Mouse (Mus musculus): ENCODE data around the gene Tdrd9.
"Not testable (repeated sequence)": the region's sequence is repeated elsewhere in the genome, so short reads cannot be mapped to it uniquely, and the experiment has no call there.

The Tdrd9 gene

GRCm38 (mm10) chr12:111971231-111971686 is at the start of gene Tdrd9:
TSS of gene Tdrd9 (plus strand) at chr12:111971559.
- peak; percentile 86 for DNase-seq (ENCODE audit: extremely low read depth, low read depth)

GRCm38 (mm10) chr12:111923117-111923516 is 48.2 kb upstream of the Tdrd9 start:
- DNase-seq (ENCODE audit: extremely low read depth, low read depth) = no peak

GRCm38 (mm10) chr12:111927338-111927737 is 44.0 kb upstream of the Tdrd9 start:
- DNase-seq (ENCODE audit: extremely low read depth, low read depth) = no peak

- no peak for DNase-seq (ENCODE audit: extremely low read depth, low read depth)
These were observed 42.9 kb upstream of the Tdrd9 start for GRCm38 (mm10) chr12:111928411-111928966.

- no peak for DNase-seq (ENCODE audit: extremely low read depth, low read depth)
These were observed 39.8 kb upstream of the Tdrd9 start for GRCm38 (mm10) chr12:111931411-111932025.

- no peak for DNase-seq (ENCODE audit: extremely low read depth, low read depth)
These were observed 38.8 kb upstream of the Tdrd9 start for GRCm38 (mm10) chr12:111932513-111932912.

- DNase-seq (ENCODE audit: extremely low read depth, low read depth) = no peak
These were observed 38.2 kb upstream of the Tdrd9 start for GRCm38 (mm10) chr12:111933032-111933704.

GRCm38 (mm10) chr12:111933971-111934370 is 37.4 kb upstream of the Tdrd9 start:
- DNase-seq (ENCODE audit: extremely low read depth, low read depth) = no peak

GRCm38 (mm10) chr12:111936706-111937550 is 34.4 kb upstream of the Tdrd9 start:
- DNase-seq (ENCODE audit: extremely low read depth, low read depth) = no peak

GRCm38 (mm10) chr12:111938623-111939177 is 32.7 kb upstream of the Tdrd9 start:
- no peak for DNase-seq (ENCODE audit: extremely low read depth, low read depth)

GRCm38 (mm10) chr12:111943421-111944064 is 27.8 kb upstream of the Tdrd9 start:
- no peak for DNase-seq (ENCODE audit: extremely low read depth, low read depth)

- not testable (repeated sequence) for DNase-seq (ENCODE audit: extremely low read depth, low read depth)
These were observed 27.0 kb upstream of the Tdrd9 start for GRCm38 (mm10) chr12:111944065-111944987.

- DNase-seq (ENCODE audit: extremely low read depth, low read depth) = peak; percentile 68
These were observed 26.2 kb upstream of the Tdrd9 start for GRCm38 (mm10) chr12:111945115-111945514.

GRCm38 (mm10) chr12:111945765-111946655 is 25.3 kb upstream of the Tdrd9 start:
- not testable (repeated sequence) for DNase-seq (ENCODE audit: extremely low read depth, low read depth)

- DNase-seq (ENCODE audit: extremely low read depth, low read depth) = peak; percentile 82
These were observed 24.6 kb upstream of the Tdrd9 start for GRCm38 (mm10) chr12:111946716-111947115.

- DNase-seq (ENCODE audit: extremely low read depth, low read depth) = no peak
These were observed 20.9 kb upstream of the Tdrd9 start for GRCm38 (mm10) chr12:111950486-111950885.

GRCm38 (mm10) chr12:111951701-111952100 is 19.7 kb upstream of the Tdrd9 start:
- DNase-seq (ENCODE audit: extremely low read depth, low read depth) = no peak

GRCm38 (mm10) chr12:111956173-111956572 is 15.2 kb upstream of the Tdrd9 start:
- no peak for DNase-seq (ENCODE audit: extremely low read depth, low read depth)

All from MEL-GATA-1-ER (cell line).